Mouse (Mus musculus) erythroblast, adult 5-6 weeks (primary cell): ENCODE measurements around the gene Clspn. TPM values are rescaled to one million over a fixed set of nuclear protein-coding genes. Genes with fewer than 3 reads are reported as not detected.
A peak's percentile ranks its signal among the peaks of the same experiment; 100 is the strongest.

Source experiments
- ATAC-seq: replicated peaks from 2 replicates; pipeline ENCODE4 v1.8.0; 2016; ENCODE audit warnings: moderate number of reproducible peaks, mild to moderate bottlenecking, moderate TSS enrichment, inconsistent platforms; ENCODE audit not compliant: poor library complexity, low FRiP score, severe bottlenecking
- total RNA-seq, 2 experiments: library from RNA; stranded (forward) in 1 of 2; stranded (reverse) in 1 of 2; fragments of 150-400 nt in 1 of 2; fragments of 200-764, 138-1000 nt in 1 of 2; gene quantifications; 2 replicates each; pipeline versions ENCODE4 v1.2.3 to v1.2.4; 2015 to 2017; ENCODE audit warnings: low replicate concordance in 2 of 2

Gene Clspn
- total RNA-seq, 2 experiments from 2014 or later = 24.4 to 121 TPM

DNA sequence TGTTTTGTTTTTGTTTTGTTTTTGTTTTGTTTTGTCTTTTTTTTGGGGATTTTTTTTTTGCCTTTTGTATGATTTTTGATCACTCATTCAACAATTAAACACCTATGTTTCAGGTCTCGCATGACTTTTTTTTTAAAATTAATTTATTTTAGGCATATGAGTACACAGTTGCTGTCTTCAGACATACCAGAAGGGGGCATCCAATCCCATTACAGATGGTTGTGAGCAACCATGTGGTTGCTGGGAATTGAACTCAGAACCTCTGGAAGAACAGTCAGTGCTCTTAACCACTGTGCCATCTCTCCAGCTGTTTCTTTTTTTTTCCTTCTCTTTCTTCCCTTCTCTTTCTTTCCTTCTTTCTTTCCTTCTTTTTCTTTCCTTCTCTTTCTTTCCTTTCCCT, 3.0 kb upstream of the Clspn start:
- ATAC-seq = no peak

DNA sequence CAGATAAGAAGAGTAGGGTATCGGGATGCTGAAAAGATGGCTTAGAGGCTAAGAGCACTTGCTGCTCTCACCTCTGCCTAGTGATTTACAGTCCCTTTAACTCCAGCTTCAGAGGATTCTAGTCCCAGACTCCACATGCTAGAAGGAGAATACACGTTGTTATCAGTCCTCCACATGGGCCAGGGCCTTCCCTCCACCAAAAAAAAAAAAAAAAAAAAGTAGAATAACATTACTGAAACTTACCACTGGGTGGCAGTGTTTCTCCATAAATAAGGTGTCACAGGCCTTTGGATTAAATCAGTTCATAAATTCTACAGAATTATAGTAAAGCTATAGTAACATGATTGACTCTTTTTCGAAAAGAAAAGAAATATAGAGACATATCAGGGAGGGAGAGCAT, 2.3 kb upstream of the Clspn start:
- ATAC-seq = peak; percentile 33

DNA sequence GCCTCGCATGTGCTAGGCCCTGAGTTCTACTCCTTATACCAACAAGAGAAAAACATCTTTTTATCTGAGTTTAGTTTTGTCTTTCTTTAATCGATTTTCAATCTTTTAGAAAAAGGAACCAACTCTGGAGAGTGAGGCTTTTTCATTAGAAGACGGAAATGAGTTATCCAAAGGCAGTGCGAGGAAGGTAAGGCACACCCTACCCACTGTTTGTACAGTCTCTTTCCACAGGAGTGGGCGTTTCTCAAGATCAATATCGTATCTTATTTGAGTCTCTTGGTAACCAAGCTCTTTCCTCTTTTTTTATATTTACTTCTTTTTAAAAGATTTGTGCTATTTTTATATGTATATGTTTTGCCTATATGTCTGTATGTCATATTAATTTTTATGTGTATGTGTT, 7.1 kb downstream of the Clspn start:
- no peak for ATAC-seq

DNA sequence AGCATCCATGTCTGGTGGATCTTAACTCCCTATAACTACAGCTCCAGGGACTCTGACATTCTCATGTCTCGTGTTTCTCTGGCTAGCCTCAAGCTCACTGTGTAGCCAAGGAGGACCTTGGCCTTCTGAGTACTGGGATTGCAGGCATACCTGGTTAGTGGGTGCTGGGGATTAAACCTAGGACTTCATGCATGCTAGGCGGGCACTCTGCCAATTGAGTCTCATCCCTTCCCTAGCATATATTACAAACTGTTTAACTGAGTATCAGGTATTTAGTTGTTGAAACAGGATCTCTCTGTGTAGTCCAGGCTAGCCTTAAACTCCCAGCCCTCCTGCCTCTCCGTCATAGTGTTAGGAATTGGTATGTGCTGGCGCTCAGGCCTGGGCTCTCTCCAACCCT, 10.5 kb downstream of the Clspn start:
- ATAC-seq = no peak

DNA sequence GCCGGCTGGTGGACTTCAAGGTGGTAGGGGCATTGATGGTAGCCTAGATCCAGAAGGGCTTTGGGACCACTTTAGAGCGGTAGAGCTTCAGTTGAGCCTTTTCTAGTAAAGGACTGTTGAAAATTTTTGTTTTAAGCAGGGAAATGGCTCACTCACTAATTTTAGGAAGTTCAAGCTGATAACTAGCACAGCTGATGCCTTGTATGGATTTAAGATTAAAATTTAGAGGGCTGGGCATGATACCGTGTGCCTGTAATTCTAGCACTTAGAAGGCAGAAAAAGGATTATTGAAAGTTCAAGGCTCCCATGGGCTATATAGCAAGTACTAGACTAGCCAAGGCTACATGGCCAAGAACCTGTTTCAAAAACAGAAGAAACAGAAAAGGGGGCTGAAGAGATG, 13.0 kb downstream of the Clspn start:
- ATAC-seq = no peak

DNA sequence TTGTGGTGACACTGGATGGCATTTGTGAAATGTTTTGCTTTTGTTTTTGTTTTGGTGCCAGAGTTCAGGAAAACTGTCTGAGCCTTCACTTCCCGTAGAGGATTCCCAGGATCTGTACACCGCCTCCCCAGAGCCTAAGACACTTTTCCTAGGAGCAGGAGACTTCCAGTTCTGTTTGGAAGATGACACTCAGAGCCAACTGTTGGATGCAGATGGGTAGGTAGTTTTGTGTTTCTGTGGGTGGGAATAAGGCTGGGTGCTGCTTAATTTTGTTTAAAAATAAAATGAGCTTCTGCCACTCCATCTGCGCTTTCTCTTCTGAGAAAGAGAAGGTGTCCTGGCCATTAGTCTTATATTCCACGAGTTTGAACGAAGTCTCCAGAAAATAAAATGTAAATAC, 19.5 kb downstream of the Clspn start:
- no peak for ATAC-seq

DNA sequence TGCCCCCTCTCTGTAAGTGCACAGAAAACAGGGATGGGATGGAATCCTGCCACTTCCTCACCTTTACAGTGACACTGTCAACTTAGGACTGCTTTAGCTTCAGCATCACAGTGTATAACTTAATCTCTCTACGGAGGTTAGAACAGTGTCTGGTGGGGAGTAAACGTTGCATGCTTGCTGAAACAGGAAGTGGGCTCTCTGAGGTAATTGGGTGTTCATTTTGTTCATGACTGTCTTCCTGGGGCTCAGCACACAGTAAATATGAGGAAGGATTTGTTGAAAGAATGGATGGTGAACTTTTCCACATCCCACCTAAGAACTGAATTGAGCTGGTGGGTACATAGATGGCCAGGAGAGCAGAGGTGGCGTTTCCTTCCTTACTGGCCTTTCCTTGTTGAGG, 21.2 kb downstream of the Clspn start:
- ATAC-seq = no peak

DNA sequence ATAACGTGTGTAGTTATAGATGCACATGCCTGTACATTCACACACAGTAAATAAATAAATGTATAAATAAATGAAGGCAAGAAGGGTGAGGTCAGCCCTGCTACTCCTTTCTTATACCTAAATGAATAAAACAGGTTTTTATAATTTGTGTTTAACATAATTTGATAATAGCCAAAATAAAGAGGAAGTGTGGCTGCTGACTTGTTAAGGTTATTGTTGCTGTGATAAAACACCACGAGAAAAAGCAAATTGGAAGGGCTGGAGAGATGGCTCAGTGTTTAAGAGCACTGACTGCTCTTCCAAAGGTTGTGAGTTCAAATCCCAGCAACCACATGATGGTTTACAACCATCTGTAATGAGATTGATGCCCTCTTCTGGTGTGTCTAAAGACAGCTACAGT, 22.3 kb downstream of the Clspn start:
- no peak for ATAC-seq

DNA sequence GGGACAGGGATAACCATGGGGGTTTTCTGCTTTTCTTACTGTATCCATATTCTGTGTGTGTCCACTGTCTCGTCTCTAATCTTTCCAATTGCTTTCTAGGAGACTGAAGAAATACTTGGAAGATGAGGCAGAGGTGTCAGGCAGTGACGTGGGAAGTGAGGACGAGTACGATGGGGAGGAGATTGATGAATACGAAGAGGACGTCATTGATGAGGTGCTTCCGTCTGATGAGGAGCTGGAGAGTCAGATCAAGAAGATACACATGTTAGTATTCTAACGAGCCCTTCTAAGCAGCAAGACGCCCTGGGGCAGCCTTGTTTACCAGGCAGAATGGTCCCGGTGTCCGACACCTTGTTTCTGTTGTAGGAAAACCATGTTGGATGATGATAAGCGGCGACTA, 29.0 kb downstream of the Clspn start:
- ATAC-seq = no peak

DNA sequence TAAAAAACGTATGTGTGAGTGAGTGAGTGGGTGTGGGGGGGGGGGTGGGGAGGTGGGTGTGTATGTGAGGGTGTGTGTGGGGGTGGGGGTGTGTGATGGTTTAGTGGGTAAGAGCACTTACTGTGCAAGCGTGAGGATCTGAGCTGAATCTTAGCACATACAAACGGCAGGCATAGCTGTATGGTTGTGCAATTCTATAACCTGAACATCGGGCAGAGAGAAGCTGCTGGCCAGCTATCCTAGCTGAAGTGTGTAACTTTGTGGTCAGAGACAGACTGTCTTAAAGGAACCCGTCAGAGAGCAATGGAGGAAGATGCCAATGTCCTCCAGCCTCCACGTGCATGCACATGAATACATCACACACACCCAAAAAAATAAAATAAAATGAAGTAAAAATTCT, 35.3 kb downstream of the Clspn start:
- ATAC-seq = no peak

DNA sequence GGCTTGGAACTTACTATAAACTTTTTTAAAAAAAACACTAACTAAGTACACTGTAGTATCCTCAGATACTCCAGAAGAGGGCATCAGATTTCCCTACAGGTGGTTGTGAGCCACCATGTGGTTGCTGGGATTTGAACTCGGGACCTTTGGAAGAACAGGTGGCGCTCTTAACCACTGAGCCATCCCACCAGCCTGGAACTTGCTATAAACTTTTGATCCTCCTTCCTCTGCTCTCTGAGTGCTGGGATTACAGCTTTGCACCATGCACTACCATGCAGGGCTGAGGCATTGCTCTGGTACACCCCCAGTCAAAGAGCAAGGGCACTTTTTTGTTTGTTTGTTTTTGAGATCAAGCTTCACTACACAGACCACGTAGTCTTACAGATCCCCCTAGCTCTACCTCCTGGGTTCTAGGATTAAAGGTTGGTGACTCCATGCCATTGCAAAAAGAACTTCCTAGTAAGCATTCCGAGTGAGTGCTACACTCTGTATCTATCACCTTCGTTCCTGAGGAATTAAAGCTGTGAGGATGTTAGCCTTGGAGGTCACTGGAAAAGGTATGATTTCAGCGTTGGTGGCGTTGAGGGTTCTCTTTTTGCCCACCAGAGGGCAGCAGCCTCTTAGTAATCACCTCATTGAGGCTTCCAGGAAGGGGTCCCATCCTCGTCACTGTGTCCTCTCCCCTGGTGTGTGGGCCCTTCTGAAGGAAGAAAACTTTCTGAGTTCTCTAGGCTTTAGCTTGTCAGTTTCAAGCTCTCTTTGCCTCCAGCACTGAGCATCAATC, 43.4 kb downstream of the Clspn start:
- 0 out of 2 replicates have a peak, but pooled peaks have one; percentile 57 for ATAC-seq

DNA sequence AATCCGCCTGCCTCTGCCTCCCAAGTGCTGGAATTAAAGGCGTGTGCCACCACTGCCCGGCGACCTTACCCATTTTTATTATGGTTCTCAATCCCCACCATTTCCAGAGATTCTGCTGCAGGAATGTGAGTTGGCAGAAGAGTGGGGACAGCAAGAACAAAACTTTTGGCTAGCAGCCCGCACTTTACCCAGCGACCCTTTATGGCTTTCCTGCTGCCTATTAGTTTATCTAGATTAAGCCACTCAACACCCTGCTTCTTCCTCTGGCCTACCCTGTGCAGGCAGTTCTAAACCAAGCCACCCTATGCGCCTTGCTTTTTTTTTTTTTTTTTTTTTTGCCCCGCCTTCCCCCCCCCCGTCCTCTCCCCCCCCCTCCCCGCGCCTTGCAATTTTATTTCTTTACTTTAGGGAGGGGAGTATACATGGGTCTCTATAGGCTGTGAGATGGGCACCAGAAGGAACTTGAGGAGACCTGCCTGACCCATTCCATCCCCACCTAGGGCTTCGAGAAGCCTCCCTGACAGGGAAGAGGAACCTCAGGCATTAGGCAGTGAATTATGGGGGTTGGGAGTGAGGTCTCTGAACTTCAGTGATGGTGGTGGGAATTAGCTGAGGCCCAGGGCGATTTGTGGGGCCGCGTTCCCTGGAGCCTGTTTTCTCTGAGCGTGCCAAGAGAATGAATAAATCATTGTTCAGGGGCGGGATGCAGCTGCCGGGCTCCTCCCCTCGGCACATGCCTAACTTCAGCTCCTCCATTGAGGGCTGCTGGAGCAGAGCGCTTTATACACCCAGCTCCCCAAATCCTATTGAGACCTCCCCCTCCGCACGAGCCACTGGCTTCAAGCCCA, 45.1 kb downstream of the Clspn start:
- no peak for ATAC-seq

DNA sequence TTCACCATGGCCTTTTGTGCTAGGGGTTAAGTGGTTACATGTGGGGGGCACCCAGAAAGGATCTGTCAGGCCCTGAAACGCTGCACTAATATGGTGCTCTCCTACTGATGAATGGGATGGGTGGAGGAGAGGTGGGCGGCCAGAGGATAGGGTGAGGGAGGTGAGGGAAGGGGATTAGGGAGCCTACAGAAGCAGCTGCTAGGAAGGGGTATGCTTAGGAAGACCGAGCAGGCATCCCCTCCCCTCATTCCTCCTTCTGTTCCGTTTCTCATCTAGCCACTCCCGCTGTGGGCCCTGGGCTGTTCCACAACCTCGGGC, 45.7 kb downstream of the Clspn start:
- ATAC-seq = no peak

DNA sequence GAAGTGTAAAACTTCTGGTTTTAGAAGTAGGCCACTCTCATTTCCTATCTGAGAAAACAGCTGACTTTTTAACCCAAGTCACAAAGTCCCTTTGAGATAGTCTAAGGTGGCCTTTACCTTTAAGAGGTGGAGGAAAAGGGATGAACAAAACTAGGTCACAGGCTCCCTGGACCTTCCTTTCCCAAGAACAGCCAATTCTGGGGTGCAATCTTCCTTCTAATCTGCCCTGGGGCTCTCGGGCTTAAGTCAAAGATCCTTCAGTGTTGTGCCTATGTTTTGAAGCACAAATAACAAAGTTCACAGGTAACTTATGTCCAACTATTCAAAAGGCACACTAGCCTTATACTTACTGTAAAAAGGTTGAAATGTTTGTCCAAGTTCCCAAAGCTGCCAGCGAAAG, 47.4 kb downstream of the Clspn start:
- ATAC-seq = no peak

DNA sequence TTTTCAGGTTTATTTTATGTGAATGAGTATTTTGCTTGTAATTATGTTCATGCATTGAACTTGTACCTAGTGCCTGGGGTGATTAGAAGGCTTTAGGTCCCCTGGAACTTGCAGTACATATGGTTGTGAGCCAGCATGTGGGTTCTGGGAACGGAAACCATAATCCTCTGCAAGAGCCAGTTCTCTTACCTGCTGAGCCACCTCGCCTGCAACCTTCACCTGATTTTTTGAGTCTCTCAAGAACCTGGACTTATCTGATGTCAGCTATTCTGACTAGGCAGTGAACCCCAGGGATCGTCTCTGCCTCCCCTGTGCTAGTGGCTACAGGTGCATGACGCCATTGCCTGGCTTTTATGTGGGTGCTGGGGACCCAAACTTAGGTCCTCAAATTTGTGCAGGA, 49.0 kb downstream of the Clspn start:
- no peak for ATAC-seq

DNA sequence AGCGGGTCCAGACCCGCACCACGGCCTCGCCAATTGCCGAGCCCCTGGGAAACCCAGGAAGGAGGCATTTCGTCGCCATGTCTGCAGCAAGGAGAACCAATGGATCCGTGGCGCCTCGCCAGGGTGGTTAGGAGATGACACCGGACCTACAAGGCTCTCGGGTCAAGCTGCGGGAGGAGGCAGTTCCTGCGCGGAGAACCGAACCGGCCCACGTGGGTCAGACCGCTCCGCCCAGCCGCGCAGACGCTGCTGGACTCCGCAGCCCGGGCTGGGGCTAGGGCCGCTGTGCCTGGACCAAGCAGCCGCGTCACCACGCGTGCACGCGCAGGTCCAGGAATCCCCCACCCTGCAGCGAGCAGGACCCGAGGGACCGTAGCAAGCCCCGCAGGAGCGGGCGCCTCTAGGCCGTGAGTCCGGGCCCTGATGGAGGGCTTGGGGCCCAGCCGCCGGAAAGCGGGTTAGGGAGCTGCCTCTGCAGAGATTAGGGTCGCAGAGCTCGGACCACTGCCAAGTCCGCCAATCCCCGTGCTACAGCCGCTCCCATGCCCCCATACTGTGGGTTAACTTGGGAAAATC, 53.0 kb downstream of the Clspn start, which contains the start of gene 5730409E04Rik:
TSS of gene 5730409E04Rik (plus strand) at position 213 of the 576 bp plus-strand sequence.
- no peak for ATAC-seq

DNA sequence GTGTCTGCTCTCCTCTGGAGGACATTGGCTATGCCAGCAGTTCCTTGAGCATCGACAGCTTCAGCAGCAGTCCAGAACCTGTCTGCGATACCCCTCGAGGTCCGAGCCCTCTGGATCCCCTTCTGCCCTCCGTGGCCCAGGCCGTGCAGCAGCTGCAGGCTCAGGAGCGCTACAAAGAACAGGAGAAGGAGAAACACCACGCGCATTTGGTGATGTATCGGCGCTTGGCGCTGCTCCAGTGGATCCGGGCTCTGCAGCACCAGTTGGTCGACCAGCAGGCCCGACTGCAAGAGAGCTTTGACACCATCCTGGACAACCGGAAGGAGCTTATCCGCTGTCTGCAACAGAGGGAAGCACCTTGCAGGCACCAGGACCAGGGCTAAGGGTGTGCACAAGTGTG, 55.3 kb downstream of the Clspn start:
- ATAC-seq = no peak

DNA sequence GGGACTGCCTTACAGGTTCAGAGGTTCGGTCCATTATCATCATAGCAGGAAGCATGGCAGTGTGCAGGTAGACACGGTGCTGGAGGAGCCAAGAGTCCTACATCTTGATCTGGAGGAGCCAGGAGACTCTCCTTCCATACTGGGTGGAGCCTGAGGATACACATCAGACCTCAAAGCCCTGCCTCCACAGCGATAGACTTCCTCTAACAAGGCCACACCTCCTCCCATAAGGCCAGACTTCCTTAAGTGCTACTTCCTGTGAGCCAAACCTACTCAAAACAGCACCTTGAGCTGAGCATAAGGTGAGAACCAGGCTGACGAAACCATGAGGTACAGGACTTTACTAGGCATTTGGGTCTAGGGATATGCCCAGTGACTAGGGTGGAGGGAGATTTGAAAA, 59.6 kb downstream of the Clspn start:
- ATAC-seq = no peak

DNA sequence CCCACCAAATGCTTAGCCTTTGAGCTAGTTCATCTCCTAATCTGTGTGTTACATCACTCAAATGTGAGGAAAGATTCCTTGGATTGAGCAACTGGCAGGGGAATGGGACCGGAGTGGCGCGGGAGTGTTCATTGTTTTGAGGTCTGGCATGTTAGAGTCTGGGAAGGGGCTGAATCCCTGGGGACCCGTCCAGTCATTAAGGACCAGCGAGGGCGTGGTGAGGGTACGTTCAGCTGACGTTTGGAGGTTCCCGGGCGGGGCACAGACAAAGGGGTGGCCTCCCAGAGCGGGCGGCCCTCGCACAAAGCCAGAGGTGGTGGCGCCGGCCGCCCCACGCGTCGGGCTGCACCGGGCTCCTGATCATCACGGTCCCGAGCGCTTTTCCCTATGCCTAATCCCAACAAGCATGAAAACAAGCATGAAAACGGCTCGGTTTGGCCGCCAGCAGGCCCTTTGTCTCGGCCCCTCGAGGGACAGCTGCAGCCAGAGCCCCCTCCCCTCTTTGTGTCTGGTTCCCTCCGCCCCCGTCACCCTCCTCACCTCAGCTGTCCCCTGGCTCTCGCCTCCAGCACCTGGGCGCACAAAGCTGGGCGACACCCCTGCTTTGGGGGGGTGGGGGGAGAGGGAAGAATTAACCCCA, 63.1 kb downstream of the Clspn start:
- no peak for ATAC-seq

DNA sequence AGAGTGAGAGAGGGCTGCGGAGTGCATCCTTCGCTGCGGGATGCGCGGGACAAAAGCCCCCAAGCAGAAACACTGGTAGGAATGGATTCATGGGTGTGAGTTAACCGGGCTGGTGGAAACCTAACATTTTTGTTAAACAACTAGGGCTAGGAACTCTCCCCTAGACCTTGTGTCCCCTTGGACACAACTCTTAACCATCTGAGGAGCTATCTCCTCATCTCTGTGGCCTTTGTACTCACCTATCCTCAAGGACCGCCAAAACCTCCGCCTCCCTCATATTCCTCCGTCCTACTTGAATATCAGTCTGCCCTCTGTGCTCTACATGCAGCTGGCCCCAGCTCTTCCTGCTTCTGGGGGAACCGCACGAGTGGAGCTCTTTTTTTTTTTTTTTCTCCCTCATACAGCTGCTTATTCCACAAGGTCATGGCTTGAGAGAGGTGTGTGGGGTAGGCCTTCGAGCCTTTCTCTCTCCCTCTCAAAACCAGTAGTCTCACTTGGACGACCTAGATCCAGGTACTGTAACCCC, 63.7 kb downstream of the Clspn start:
- ATAC-seq = no peak
